Mouse (Mus musculus): ENCODE results near the gene Prkcb.

- TF ChIP-seq CTCF (IDR thresholded peaks at IDR 0.05; ENCODE audit: insufficient read depth, low read length): no peak
- no peak for TF ChIP-seq POLR2A (IDR thresholded peaks at IDR 0.05; ENCODE audit: borderline replicate concordance, extremely low read depth, low read depth, low read length)
Observed at GRCm38 (mm10) chr7:122656671-122657070, 368.1 kb downstream of the Prkcb start.

Data from lung, adult 2 months (tissue).